Mouse (Mus musculus) cerebellum, adult 2 months (tissue): Measurements from ENCODE around the gene Ctbp1. TPM values are rescaled to one million over a fixed set of nuclear protein-coding genes. Genes with fewer than 3 reads are reported as not detected.
A peak's percentile ranks its signal among the peaks of the same experiment; 100 is the strongest.

Experiments used
- DNase-seq, 2 experiments: peaks; one replicate each; pipeline ENCODE4 v3.0.0; 2021
- H3K27ac ChIP-seq: fragments of 200-500 bp; 2 replicates; pipeline ENCODE4 v1.5.1; 2012; ENCODE audit warnings: low read length, control low read depth, inconsistent platforms; ENCODE audit not compliant: insufficient read depth
- H3K27me3 ChIP-seq: fragments of 200-500 bp; 2 replicates; pipeline ENCODE4 v1.6.1; 2012; ENCODE audit warnings: inconsistent platforms, mild to moderate bottlenecking, low read length, moderate library complexity; ENCODE audit not compliant: control insufficient read depth, insufficient read depth
- H3K4me1 ChIP-seq: fragments of 200-500 bp; 2 replicates; pipeline ENCODE4 v1.6.1; 2011; ENCODE audit warnings: low read length; ENCODE audit not compliant: control insufficient read depth, insufficient read depth
- H3K4me3 ChIP-seq: fragments of 200-500 bp; replicated peaks from 2 replicates; pipeline ENCODE3; 2011; ENCODE audit warnings: mild to moderate bottlenecking, low read depth, low read length, control low read depth; ENCODE audit not compliant: insufficient read depth
- CTCF ChIP-seq: fragments of 200-500 bp; IDR thresholded peaks from 2 replicates; pipeline ENCODE4 v1.5.1; 2011; ENCODE audit warnings: low read depth, mild to moderate bottlenecking, control low read depth, low read length, moderate library complexity, borderline replicate concordance; ENCODE audit not compliant: insufficient read depth
- POLR2A ChIP-seq: fragments of 200-500 bp; IDR thresholded peaks from 2 replicates; pipeline ENCODE4 v1.6.1; 2011; ENCODE audit warnings: low read length, control low read depth, borderline replicate concordance; ENCODE audit not compliant: insufficient read depth
- WGBS: fragments of 180-500 bp; shearing (Covaris S2); methylation state at CpG from one replicate; pipeline ENCODE4 v1.1.7; 2018; 5-methylcytosine and 5-hydroxymethylcytosine counted together
- polyA plus RNA-seq: library from polyadenylated mRNA; depleted of rRNA; stranded (reverse); fragments of >200 nt; gene quantifications from 2 replicates; pipeline ENCODE4 v1.2.3, GENCODE M21; 2012

The Ctbp1 gene
- polyA plus RNA-seq, 1 experiment, result 325 TPM

DNA sequence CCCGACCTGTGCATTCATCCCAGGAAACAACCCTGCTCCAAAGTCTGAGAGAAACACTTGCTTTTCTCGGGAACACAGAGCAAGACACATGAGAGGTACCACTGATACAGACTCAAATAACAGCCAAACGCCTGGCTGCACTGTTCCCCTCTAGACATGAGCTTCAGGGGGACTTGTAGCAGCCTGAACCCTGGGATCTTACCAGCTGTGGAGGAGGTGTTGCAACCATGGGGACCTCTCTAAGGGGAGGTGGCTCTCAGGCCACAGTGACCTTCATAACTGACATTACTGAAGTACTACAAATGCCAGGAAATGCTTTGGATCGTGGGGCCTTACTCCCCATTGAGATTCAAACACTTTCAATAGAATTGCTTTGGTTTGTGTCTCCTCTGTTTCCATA lies 60.1 kb downstream of the Ctbp1 start:
- H3K27ac ChIP-seq, result no peak overlapping the region
- H3K4me3 ChIP-seq, result no peak overlapping the region
- WGBS, result 78% methylated on average over 4 of the region's 4 CpGs
- peaks cover 4% of the 10 kb centered on the region for H3K4me1 ChIP-seq
- no peaks in the 10 kb centered on the region for H3K27me3 ChIP-seq
- DNase-seq, result no peak
- no peak for TF ChIP-seq CTCF
- TF ChIP-seq POLR2A, result no peak

DNA sequence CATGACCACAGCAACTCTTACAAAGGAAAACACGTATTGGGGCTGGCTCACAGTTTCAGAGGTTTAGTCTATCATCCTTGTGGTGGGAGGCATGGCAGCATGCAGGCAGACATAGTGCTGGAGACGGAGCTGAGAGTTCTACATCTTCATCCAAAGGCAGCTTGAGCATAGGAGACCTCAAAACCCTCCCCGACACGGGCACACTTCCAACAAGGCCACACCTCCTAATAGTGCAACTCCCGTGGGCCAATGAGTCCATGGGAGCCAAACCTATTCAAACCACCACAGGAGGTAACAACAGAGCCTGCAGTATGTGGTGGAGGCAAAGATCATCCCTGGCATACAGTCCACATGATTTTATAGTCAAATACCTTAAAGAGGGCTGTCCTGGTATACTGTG lies 63.5 kb downstream of the Ctbp1 start:
- 57% methylated on average over 5 of the region's 5 CpGs for WGBS
- TF ChIP-seq CTCF (no peak), POLR2A (no peak)

DNA sequence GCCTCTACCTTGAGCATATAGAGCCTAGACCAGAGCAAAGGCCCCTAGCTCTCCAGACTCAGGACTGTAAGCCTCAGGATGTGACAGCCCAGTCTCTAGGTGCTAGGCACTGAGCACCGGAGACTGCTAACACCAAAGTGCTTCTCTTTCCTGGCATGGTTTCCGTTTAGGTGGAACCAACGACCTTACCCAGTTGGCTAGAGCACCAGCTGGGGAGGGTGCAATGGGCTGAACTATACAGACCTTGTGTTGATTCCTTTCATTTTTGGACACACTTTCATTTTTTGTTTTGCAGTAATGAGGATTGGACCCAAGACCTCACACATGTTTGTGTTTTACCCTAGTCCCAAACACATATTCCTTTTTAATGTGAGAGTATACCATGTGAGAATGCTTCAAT lies 64.3 kb downstream of the Ctbp1 start:
- DNase-seq, result no peak
- no peak for TF ChIP-seq POLR2A
- TF ChIP-seq CTCF, result no peak
- Histone ChIP-seq H3K27ac (no peak overlapping the region), H3K27me3 (no peaks in the 10 kb centered on the region), H3K4me1 (no peaks in the 10 kb centered on the region), H3K4me3 (no peak overlapping the region)
- 71% methylated on average over 3 of the region's 3 CpGs for WGBS

More for the DNA sequence above, 63.5 kb downstream of the Ctbp1 start:
- no peak for DNase-seq
- Histone ChIP-seq H3K4me1 (no peaks in the 10 kb centered on the region), H3K27ac (no peak overlapping the region), H3K4me3 (no peak overlapping the region), H3K27me3 (no peaks in the 10 kb centered on the region)

DNA sequence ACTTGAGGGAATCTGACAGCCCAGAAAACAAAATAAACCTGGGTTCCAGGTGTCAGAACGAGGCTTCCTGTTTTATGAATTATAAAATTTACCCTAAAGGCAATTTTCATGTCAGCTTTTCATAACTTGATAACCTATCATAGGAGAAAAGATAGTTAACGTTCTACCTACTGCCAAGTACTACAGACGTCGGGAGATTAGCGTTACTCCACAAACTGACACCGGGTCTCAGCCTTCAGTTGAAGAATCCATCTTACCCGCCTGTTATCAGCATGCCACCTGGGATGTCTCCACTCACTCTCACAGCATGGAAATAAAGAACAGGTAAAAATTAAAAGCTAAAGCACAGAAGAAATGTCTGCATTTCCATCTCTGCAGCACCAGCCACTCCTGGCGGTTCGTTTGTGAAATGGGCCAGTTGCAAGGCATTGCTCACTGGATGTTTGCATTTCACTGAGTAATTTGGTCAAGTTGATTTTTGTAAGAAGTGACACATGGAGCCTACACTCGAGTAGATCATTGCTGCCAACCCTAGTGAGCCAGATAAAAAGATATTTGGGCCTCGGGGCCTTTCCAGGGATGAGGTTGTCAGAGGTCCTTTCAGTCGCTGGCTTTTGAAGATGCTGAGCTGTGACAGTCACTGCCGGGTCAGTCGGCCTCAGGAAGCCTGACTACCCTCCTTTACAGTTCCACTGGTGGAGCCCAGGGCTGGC lies 66.1 kb downstream of the Ctbp1 start:
- TF ChIP-seq POLR2A (no peak), CTCF (no peak)
- DNase-seq, result no peak
- Histone ChIP-seq H3K27me3 (no peaks in the 10 kb centered on the region), H3K4me3 (no peak overlapping the region), H3K4me1 (no peaks in the 10 kb centered on the region), H3K27ac (no peak overlapping the region)
- 63% methylated on average over 14 of the region's 14 CpGs for WGBS

DNA sequence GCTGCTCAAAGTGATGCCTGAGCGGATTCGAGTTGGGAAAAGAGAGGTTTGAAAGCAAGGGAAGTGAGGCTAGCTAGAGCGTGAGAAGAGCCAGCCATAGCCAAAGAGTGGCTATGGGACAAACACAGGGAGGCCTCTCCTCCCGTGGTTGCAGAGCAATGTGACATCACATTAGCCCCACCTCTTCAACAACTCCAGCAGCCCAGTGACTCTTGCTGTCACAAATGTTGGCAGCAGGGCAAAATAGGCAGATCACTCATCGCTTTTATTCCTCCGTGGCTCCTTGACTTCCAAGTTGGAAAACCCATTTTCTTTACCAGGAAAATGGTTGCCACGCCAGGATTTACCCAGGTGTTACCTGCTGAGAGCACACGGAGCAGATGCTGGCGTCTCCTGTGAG lies 67.7 kb downstream of the Ctbp1 start:
- no peak for DNase-seq
- TF ChIP-seq CTCF (no peak), POLR2A (no peak)
- H3K27ac ChIP-seq, result no peak overlapping the region
- H3K27me3 ChIP-seq, result no peaks in the 10 kb centered on the region
- WGBS, result 37% methylated on average over 9 of the region's 9 CpGs
- H3K4me3 ChIP-seq, result no peak overlapping the region
- no peaks in the 10 kb centered on the region for H3K4me1 ChIP-seq

DNA sequence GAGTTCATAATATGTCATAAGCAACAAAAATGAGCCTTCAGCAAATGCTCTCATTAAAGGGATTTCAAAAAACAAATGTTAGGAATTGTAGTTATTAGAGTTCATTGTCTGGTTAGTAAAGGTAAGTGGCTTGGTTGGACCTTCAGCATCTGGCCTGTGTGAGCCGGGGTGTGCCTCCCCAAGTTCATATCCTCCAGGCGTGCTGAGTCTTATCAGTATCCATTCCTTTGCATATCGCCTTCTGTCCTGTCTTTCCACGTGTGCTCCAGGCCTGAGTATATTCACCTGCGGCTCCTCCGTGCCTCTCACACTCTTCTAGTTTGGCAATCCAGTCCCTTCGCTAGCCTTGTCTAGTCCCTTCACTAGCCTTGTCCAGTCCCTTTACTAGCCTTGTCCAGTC lies 68.5 kb downstream of the Ctbp1 start:
- WGBS, result 95% methylated on average over 7 of the region's 7 CpGs
- Histone ChIP-seq H3K27me3 (no peaks in the 10 kb centered on the region), H3K27ac (no peak overlapping the region)

DNA sequence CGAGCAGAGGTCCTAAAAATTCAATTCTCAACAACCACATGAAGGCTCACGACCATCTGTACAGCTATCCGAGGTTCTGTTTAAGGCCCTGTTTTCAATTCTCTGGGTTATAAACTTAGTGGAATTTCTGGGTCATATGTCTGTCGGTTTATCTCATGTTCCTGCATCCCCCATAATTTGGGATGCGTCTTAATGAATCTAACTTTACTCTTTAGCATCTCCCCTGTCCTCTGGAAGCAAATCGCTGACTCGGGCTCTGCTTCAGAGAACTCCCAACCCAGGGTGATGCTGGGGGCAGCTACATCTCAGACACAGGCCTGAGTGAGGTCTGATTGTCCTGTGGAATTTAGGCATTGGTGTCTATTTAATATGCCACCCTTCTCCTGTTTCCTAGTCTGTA lies 70.5 kb downstream of the Ctbp1 start:
- Histone ChIP-seq H3K4me1 (no peaks in the 10 kb centered on the region), H3K27ac (no peak overlapping the region), H3K4me3 (no peak overlapping the region), H3K27me3 (no peaks in the 10 kb centered on the region)
- DNase-seq, result no peak
- TF ChIP-seq POLR2A (no peak), CTCF (no peak)
- WGBS, result 84% methylated on average over 7 of the region's 7 CpGs

More for the DNA sequence above, 68.5 kb downstream of the Ctbp1 start:
- Histone ChIP-seq H3K4me1 (no peaks in the 10 kb centered on the region), H3K4me3 (no peak overlapping the region)
- TF ChIP-seq POLR2A (no peak), CTCF (no peak)
- DNase-seq, result no peak

DNA sequence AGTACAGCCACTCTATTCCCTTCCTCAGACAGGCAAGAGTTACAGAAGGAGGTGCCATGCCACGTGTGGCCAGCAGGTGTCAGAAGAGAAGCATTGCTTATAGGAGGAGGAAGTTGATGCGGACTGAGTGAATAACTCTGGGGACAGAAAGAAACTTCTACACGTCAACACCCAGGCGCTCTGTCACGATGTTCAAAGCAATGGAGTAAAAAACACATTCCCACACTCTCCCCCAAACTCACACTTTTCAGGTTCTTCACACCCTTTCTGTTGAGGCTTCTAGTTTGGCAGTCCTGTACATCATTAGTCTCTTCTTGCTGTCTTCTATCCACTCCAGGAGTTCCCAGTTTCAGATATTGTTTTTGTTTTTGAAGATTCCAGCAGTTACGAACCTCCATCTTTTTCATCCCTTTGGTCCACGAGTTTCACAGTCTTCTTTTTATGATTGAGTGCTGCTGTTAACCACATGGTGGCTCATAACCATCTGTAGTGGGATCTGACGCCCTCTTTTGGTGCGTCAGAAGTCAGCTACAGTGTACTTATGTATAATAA lies 71.0 kb downstream of the Ctbp1 start:
- Histone ChIP-seq H3K27me3 (no peaks in the 10 kb centered on the region), H3K4me3 (no peak overlapping the region), H3K27ac (no peak overlapping the region), H3K4me1 (no peaks in the 10 kb centered on the region)
- DNase-seq, result peak; percentile 74 to 86
- TF ChIP-seq POLR2A (no peak), CTCF (peak; percentile 99)
- WGBS, result 12% methylated on average over 9 of the region's 9 CpGs
